Mouse (Mus musculus) left cerebral cortex, adult 18-20 months (tissue): ENCODE results near the gene Aebp1. TPM values are rescaled to one million over a fixed set of nuclear protein-coding genes. Genes with fewer than 3 reads are reported as not detected.

Experiments
- DNase-seq, 2 experiments: peaks; one replicate each; pipeline ENCODE4 v3.0.0; 2021 to 2022; ENCODE audit warnings: low spot score in 2 of 2, mixed read lengths in 1 of 2
- total RNA-seq, 2 experiments: library from RNA; stranded (reverse); gene quantifications; 2 replicates each; pipeline ENCODE4 v1.2.3; 2021

Aebp1 gene
- total RNA-seq, 2 experiments from 2014 or later = 21.4 to 23.5 TPM

GRCm38 (mm10) chr11:5920323-5920960, 58.7 kb downstream of the Aebp1 start:
- no peak for DNase-seq

Other genes starting within 250 kb of the Aebp1 start
- 10 to 100 TPM; 65.5 to 65.9 TPM for gene Mrps24, start 146.3 kb upstream of the Aebp1 start, total RNA-seq
- gene Urgcp, start 99.6 kb upstream of the Aebp1 start, total RNA-seq = 10 to 100 TPM; 64.2 to 78.5 TPM
- gene Dbnl, start 73.5 kb upstream of the Aebp1 start, total RNA-seq = 10 to 100 TPM; 69.0 to 70.5 TPM
- 1 to 10 TPM; 6.2 to 7.1 TPM for gene Pgam2, start 58.2 kb upstream of the Aebp1 start, total RNA-seq
- 10 to 100 TPM in 1 of 2 experiments, 1 to 10 TPM in 1; 8.2 to 11.4 TPM for gene Polm, start 23.9 kb upstream of the Aebp1 start, total RNA-seq
- gene Pold2, start 16.3 kb downstream of the Aebp1 start, total RNA-seq = 10 to 100 TPM; 27.1 to 29.0 TPM
- not detected for gene Myl7, start 36.8 kb downstream of the Aebp1 start, total RNA-seq
- 1 to 10 TPM in 1 of 2 experiments, under 1 TPM in 1; 0.44 to 1.2 TPM for gene Gck, start 88.1 kb downstream of the Aebp1 start, total RNA-seq
- 10 to 100 TPM; 78.9 to 79.3 TPM for gene Ykt6, start 93.7 kb downstream of the Aebp1 start, total RNA-seq
- gene Camk2b, start 204.4 kb downstream of the Aebp1 start, total RNA-seq = 100 to 1,000 TPM; 618 to 648 TPM